Mouse (Mus musculus) neural tube, embryonic 14.5 days (tissue): ENCODE data around the gene Phf21a. TPM values are rescaled to one million over a fixed set of nuclear protein-coding genes. Genes with fewer than 3 reads are reported as not detected.
A peak's percentile ranks its signal among the peaks of the same experiment; 100 is the strongest.

ENCODE experiments used
- ATAC-seq: fragments of 200-750 bp; cut with Nextera tagmentation; 2 replicates; pipeline ENCODE4 v1.8.0; 2017; ENCODE audit warnings: low read depth, mild to moderate bottlenecking, moderate TSS enrichment, moderate library complexity
- H3K27ac ChIP-seq: fragments of 300-500 bp; sonication (generic); 2 replicates; pipeline ENCODE4 v1.5.1; 2014; ENCODE audit warnings: low read depth, mild to moderate bottlenecking, control low read depth, low read length, moderate library complexity, mixed read lengths
- H3K27me3 ChIP-seq: fragments of 300-500 bp; sonication (generic); 2 replicates; pipeline ENCODE4 v1.6.1; 2014; ENCODE audit warnings: low read length; ENCODE audit not compliant: control insufficient read depth, insufficient read depth
- H3K36me3 ChIP-seq: fragments of 300-500 bp; sonication (generic); 2 replicates; pipeline ENCODE4 v1.6.1; 2014; ENCODE audit warnings: low read length, mixed read lengths; ENCODE audit not compliant: control insufficient read depth, insufficient read depth
- H3K4me1 ChIP-seq: fragments of 300-500 bp; sonication (generic); 2 replicates; pipeline ENCODE4 v1.6.1; 2014; ENCODE audit warnings: low read length; ENCODE audit not compliant: control insufficient read depth, insufficient read depth
- H3K4me2 ChIP-seq: fragments of 300-500 bp; sonication (generic); 2 replicates; pipeline ENCODE4 v1.6.1; 2014; ENCODE audit warnings: mild to moderate bottlenecking, low read depth, low read length, control low read depth
- H3K4me3 ChIP-seq: fragments of 300-500 bp; sonication (generic); 2 replicates; pipeline ENCODE4 v1.5.1; 2014; ENCODE audit warnings: low read depth, low read length, control low read depth, mixed read lengths
- H3K9ac ChIP-seq: fragments of 300-500 bp; sonication (generic); replicated peaks from 2 replicates; pipeline ENCODE4 v1.6.1; 2014; ENCODE audit warnings: low read depth, mild to moderate bottlenecking, control low read depth, low read length, mixed read lengths
- H3K9me3 ChIP-seq: fragments of 300-500 bp; sonication (generic); 2 replicates; pipeline ENCODE4 v1.6.1; 2016; ENCODE audit warnings: low read length; ENCODE audit not compliant: control insufficient read depth
- WGBS: fragments of 180-500 bp; shearing (Covaris S2); extraction: QIAGEN DNeasy Blood & Tissue Kit; methylation state at CpG from one replicate; pipeline ENCODE4 v1.1.7; 2014; 5-methylcytosine and 5-hydroxymethylcytosine counted together
- polyA plus RNA-seq: library from polyadenylated mRNA; unstranded; fragments of >200 nt; fragmentation: Nextera tagmentation; extraction: Ambion mirVana; gene quantifications from 2 replicates; pipeline ENCODE4 v1.2.1, GENCODE M21; 2014

The Phf21a gene
- polyA plus RNA-seq, 1 experiment from 2014 or later = 39.9 TPM

GRCm38 (mm10) chr2:92094078-92094477 is 1.2 kb downstream of the Phf21a start:
- H3K36me3 ChIP-seq = no peaks in the 10 kb centered on the region
- no peaks in the 10 kb centered on the region for H3K4me1 ChIP-seq
- no peak overlapping the region for H3K27ac ChIP-seq
- WGBS = 46% methylated on average over 8 of the region's 8 CpGs
- ATAC-seq = no peak
- H3K9me3 ChIP-seq = no peaks in the 10 kb centered on the region
- no peaks in the 10 kb centered on the region for H3K27me3 ChIP-seq
- H3K4me3 ChIP-seq = no peak overlapping the region
- H3K9ac ChIP-seq = no peak overlapping the region
- H3K4me2 ChIP-seq = no peak overlapping the region

GRCm38 (mm10) chr2:92100768-92101167 is 7.9 kb downstream of the Phf21a start:
- 85% methylated on average over 6 of the region's 6 CpGs for WGBS
- ATAC-seq = no peak
- no peaks in the 10 kb centered on the region for H3K9me3 ChIP-seq
- no peak overlapping the region for H3K9ac ChIP-seq
- no peak overlapping the region for H3K4me2 ChIP-seq
- H3K4me1 ChIP-seq = no peaks in the 10 kb centered on the region
- no peak overlapping the region for H3K27ac ChIP-seq
- H3K4me3 ChIP-seq = no peak overlapping the region
- H3K27me3 ChIP-seq = no peaks in the 10 kb centered on the region
- no peaks in the 10 kb centered on the region for H3K36me3 ChIP-seq

GRCm38 (mm10) chr2:92124523-92124922 is 31.6 kb downstream of the Phf21a start:
- Histone ChIP-seq H3K4me3 (no peak overlapping the region), H3K9ac (no peak overlapping the region), H3K27ac (no peak overlapping the region), H3K27me3 (no peaks in the 10 kb centered on the region), H3K36me3 (no peaks in the 10 kb centered on the region), H3K9me3 (no peaks in the 10 kb centered on the region), H3K4me1 (no peaks in the 10 kb centered on the region), H3K4me2 (no peak overlapping the region)
- WGBS = 83% methylated on average over 5 of the region's 5 CpGs
- ATAC-seq = no peak

GRCm38 (mm10) chr2:92125330-92125729 is 32.4 kb downstream of the Phf21a start:
- Histone ChIP-seq H3K36me3 (no peaks in the 10 kb centered on the region), H3K4me3 (no peak overlapping the region), H3K4me2 (no peak overlapping the region), H3K4me1 (no peaks in the 10 kb centered on the region), H3K9me3 (no peaks in the 10 kb centered on the region), H3K27ac (no peak overlapping the region), H3K9ac (no peak overlapping the region), H3K27me3 (no peaks in the 10 kb centered on the region)
- WGBS = 95% methylated on average over 8 of the region's 8 CpGs
- no peak for ATAC-seq

GRCm38 (mm10) chr2:92130071-92130470 is 37.2 kb downstream of the Phf21a start:
- Histone ChIP-seq H3K27me3 (no peaks in the 10 kb centered on the region), H3K4me1 (no peaks in the 10 kb centered on the region), H3K36me3 (no peaks in the 10 kb centered on the region), H3K9ac (no peak overlapping the region), H3K4me2 (no peak overlapping the region), H3K27ac (no peak overlapping the region), H3K4me3 (no peak overlapping the region), H3K9me3 (no peaks in the 10 kb centered on the region)
- ATAC-seq = no peak
- WGBS = 95% methylated on average over 7 of the region's 7 CpGs

GRCm38 (mm10) chr2:92138736-92139135 is 45.8 kb downstream of the Phf21a start:
- no peak overlapping the region for H3K9ac ChIP-seq
- no peaks in the 10 kb centered on the region for H3K36me3 ChIP-seq
- H3K4me2 ChIP-seq = no peak overlapping the region
- H3K9me3 ChIP-seq = no peaks in the 10 kb centered on the region
- ATAC-seq = no peak
- no peak overlapping the region for H3K27ac ChIP-seq
- no peak overlapping the region for H3K4me3 ChIP-seq
- no peaks in the 10 kb centered on the region for H3K27me3 ChIP-seq
- H3K4me1 ChIP-seq = no peaks in the 10 kb centered on the region

GRCm38 (mm10) chr2:92139365-92139764 is 46.4 kb downstream of the Phf21a start:
- Histone ChIP-seq H3K9ac (no peak overlapping the region), H3K36me3 (no peaks in the 10 kb centered on the region), H3K9me3 (no peaks in the 10 kb centered on the region), H3K4me3 (no peak overlapping the region), H3K27ac (no peak overlapping the region), H3K4me2 (no peak overlapping the region), H3K4me1 (no peaks in the 10 kb centered on the region), H3K27me3 (no peaks in the 10 kb centered on the region)
- no peak for ATAC-seq

GRCm38 (mm10) chr2:92140383-92140782 is 47.5 kb downstream of the Phf21a start:
- no peaks in the 10 kb centered on the region for H3K36me3 ChIP-seq
- 14% methylated on average over 7 of the region's 7 CpGs for WGBS
- H3K4me3 ChIP-seq = no peak overlapping the region
- H3K27ac ChIP-seq = no peak overlapping the region
- no peaks in the 10 kb centered on the region for H3K4me1 ChIP-seq
- H3K4me2 ChIP-seq = 0 out of 2 replicates have a peak overlapping the region, but pooled peaks have one; percentile 20
- H3K27me3 ChIP-seq = no peaks in the 10 kb centered on the region
- no peaks in the 10 kb centered on the region for H3K9me3 ChIP-seq
- H3K9ac ChIP-seq = no peak overlapping the region
- no peak for ATAC-seq

- Histone ChIP-seq H3K27ac (no peak overlapping the region), H3K4me3 (no peak overlapping the region), H3K4me1 (no peaks in the 10 kb centered on the region), H3K9me3 (no peaks in the 10 kb centered on the region), H3K4me2 (peak overlapping the region; percentile 20; the same call in 1 of the 2 replicates), H3K9ac (no peak overlapping the region), H3K36me3 (no peaks in the 10 kb centered on the region), H3K27me3 (no peaks in the 10 kb centered on the region)
- no peak for ATAC-seq
- WGBS = 12% methylated on average over 11 of the region's 11 CpGs
Observed at GRCm38 (mm10) chr2:92141073-92141472, 48.2 kb downstream of the Phf21a start.

GRCm38 (mm10) chr2:92143932-92144331 is 51.0 kb downstream of the Phf21a start:
- H3K4me3 ChIP-seq = no peak overlapping the region
- no peaks in the 10 kb centered on the region for H3K9me3 ChIP-seq
- 33% methylated on average over 5 of the region's 5 CpGs for WGBS
- H3K9ac ChIP-seq = no peak overlapping the region
- no peaks in the 10 kb centered on the region for H3K4me1 ChIP-seq
- no peak overlapping the region for H3K4me2 ChIP-seq
- no peak overlapping the region for H3K27ac ChIP-seq
- no peaks in the 10 kb centered on the region for H3K27me3 ChIP-seq
- ATAC-seq = no peak
- H3K36me3 ChIP-seq = no peaks in the 10 kb centered on the region
